Mouse (Mus musculus) limb, embryonic 13.5 days (tissue): Measurements from ENCODE around the gene Sema6d. TPM values are rescaled to one million over a fixed set of nuclear protein-coding genes. Genes with fewer than 3 reads are reported as not detected.

ENCODE experiments used
- ATAC-seq: fragments of 200-750 bp; cut with Nextera tagmentation; 2 replicates; pipeline ENCODE4 v1.8.0; 2017; ENCODE audit warnings: low read depth, moderate number of reproducible peaks, moderate TSS enrichment; ENCODE audit not compliant: low FRiP score
- H3K27ac ChIP-seq: fragments of 300-500 bp; sonication (generic); 2 replicates; pipeline ENCODE4 v1.5.1; 2015; ENCODE audit warnings: inconsistent platforms, mild to moderate bottlenecking, moderate library complexity
- H3K27me3 ChIP-seq: fragments of 300-500 bp; sonication (generic); 2 replicates; pipeline ENCODE4 v1.6.1; 2015; ENCODE audit warnings: mild to moderate bottlenecking, inconsistent platforms
- H3K36me3 ChIP-seq: fragments of 300-500 bp; sonication (generic); 2 replicates; pipeline ENCODE4 v1.6.1; 2015; ENCODE audit warnings: inconsistent platforms, mild to moderate bottlenecking, moderate library complexity
- H3K4me1 ChIP-seq: fragments of 300-500 bp; sonication (generic); 2 replicates; pipeline ENCODE4 v1.6.1; 2015; ENCODE audit warnings: inconsistent platforms
- H3K4me2 ChIP-seq: fragments of 300-500 bp; sonication (generic); replicated peaks from 2 replicates; pipeline ENCODE4 v1.6.1; 2015; ENCODE audit warnings: inconsistent platforms, mild to moderate bottlenecking, moderate library complexity
- H3K4me3 ChIP-seq: fragments of 300-500 bp; sonication (generic); 2 replicates; pipeline ENCODE4 v1.5.1; 2015; ENCODE audit warnings: moderate library complexity, mild to moderate bottlenecking, inconsistent platforms
- H3K9ac ChIP-seq: fragments of 300-500 bp; sonication (generic); 2 replicates; pipeline ENCODE4 v1.6.1; 2015; ENCODE audit warnings: mild to moderate bottlenecking, inconsistent platforms
- H3K9me3 ChIP-seq: fragments of 300-500 bp; sonication (generic); 2 replicates; pipeline ENCODE4 v1.6.1; 2016; ENCODE audit warnings: inconsistent platforms
- WGBS: fragments of 180-500 bp; shearing (Covaris S2); methylation state at CpG from one replicate; pipeline ENCODE4 v1.1.7; 2015; 5-methylcytosine and 5-hydroxymethylcytosine counted together
- polyA plus RNA-seq: library from polyadenylated mRNA; unstranded; fragments of >200 nt; fragmentation: Nextera tagmentation; extraction: Ambion mirVana; gene quantifications from 2 replicates; pipeline ENCODE4 v1.2.1, GENCODE M21; 2015

Sema6d gene
- polyA plus RNA-seq, 1 experiment from 2014 or later = 9.4 TPM

- no peaks in the 10 kb centered on the region for H3K9me3 ChIP-seq
- 35% methylated on average over 4 of the region's 4 CpGs for whole genome bisulfite sequencing
Measured at GRCm38 (mm10) chr2:124637080-124637479, 547.3 kb downstream of the Sema6d start.

GRCm38 (mm10) chr2:124639221-124639963 is 549.6 kb downstream of the Sema6d start:
- Histone ChIP-seq H3K9me3 (no peaks in the 10 kb centered on the region), H3K27ac (no peak overlapping the region), H3K4me1 (no peaks in the 10 kb centered on the region; the same call in 1 of the 2 replicates), H3K27me3 (0 out of 2 replicates have a peak, but pooled peaks cover 3% of the 10 kb centered on the region), H3K36me3 (no peaks in the 10 kb centered on the region), H3K4me2 (no peak overlapping the region), H3K9ac (no peak overlapping the region), H3K4me3 (no peak overlapping the region)
- 62% methylated on average over 5 of the region's 5 CpGs for WGBS
- ATAC-seq = no peak

More at GRCm38 (mm10) chr2:124637080-124637479, 547.3 kb downstream of the Sema6d start:
- Histone ChIP-seq H3K4me2 (no peak overlapping the region), H3K4me3 (no peak overlapping the region), H3K27me3 (0 out of 2 replicates have a peak, but pooled peaks cover 3% of the 10 kb centered on the region), H3K36me3 (no peaks in the 10 kb centered on the region), H3K4me1 (no peaks in the 10 kb centered on the region; the same call in 1 of the 2 replicates), H3K9ac (no peak overlapping the region), H3K27ac (no peak overlapping the region)
- ATAC-seq = no peak

GRCm38 (mm10) chr2:124640500-124641193 is 550.9 kb downstream of the Sema6d start:
- Histone ChIP-seq H3K4me2 (no peak overlapping the region), H3K4me3 (no peak overlapping the region), H3K9me3 (no peaks in the 10 kb centered on the region), H3K9ac (no peak overlapping the region), H3K4me1 (no peaks in the 10 kb centered on the region; the same call in 1 of the 2 replicates), H3K27ac (no peak overlapping the region), H3K36me3 (no peaks in the 10 kb centered on the region), H3K27me3 (0 out of 2 replicates have a peak, but pooled peaks cover 3% of the 10 kb centered on the region)
- ATAC-seq = no peak
- 34% methylated on average over 6 of the region's 6 CpGs for WGBS

- 35% methylated on average over 5 of the region's 5 CpGs for WGBS
- no peak overlapping the region; the same call in 1 of the 2 replicates for H3K27ac ChIP-seq
- no peaks in the 10 kb centered on the region for H3K9me3 ChIP-seq
Measured at GRCm38 (mm10) chr2:124641194-124641558, 551.4 kb downstream of the Sema6d start.

GRCm38 (mm10) chr2:124642131-124642530 is 552.4 kb downstream of the Sema6d start:
- ATAC-seq = no peak
- H3K9me3 ChIP-seq = no peaks in the 10 kb centered on the region
- H3K27ac ChIP-seq = no peak overlapping the region

More at GRCm38 (mm10) chr2:124641194-124641558, 551.4 kb downstream of the Sema6d start:
- H3K27me3 ChIP-seq = 0 out of 2 replicates have a peak, but pooled peaks cover under 1% of the 10 kb centered on the region
- H3K4me3 ChIP-seq = no peak overlapping the region
- H3K9ac ChIP-seq = no peak overlapping the region
- no peaks in the 10 kb centered on the region for H3K36me3 ChIP-seq
- no peaks in the 10 kb centered on the region; the same call in 1 of the 2 replicates for H3K4me1 ChIP-seq
- no peak for ATAC-seq
- no peak overlapping the region for H3K4me2 ChIP-seq

GRCm38 (mm10) chr2:124650609-124651008 is 560.8 kb downstream of the Sema6d start:
- no peak overlapping the region for H3K9ac ChIP-seq
- H3K4me1 ChIP-seq = no peaks in the 10 kb centered on the region
- WGBS = 90% methylated on average over 2 of the region's 2 CpGs
- no peak for ATAC-seq
- no peak overlapping the region for H3K27ac ChIP-seq
- no peaks in the 10 kb centered on the region; the same call in 1 of the 2 replicates for H3K9me3 ChIP-seq
- H3K4me2 ChIP-seq = no peak overlapping the region
- no peak overlapping the region for H3K4me3 ChIP-seq
- H3K27me3 ChIP-seq = no peaks in the 10 kb centered on the region
- H3K36me3 ChIP-seq = no peaks in the 10 kb centered on the region

More at GRCm38 (mm10) chr2:124642131-124642530, 552.4 kb downstream of the Sema6d start:
- no peaks in the 10 kb centered on the region for H3K27me3 ChIP-seq
- H3K4me3 ChIP-seq = no peak overlapping the region
- no peak overlapping the region for H3K9ac ChIP-seq
- no peak overlapping the region for H3K4me2 ChIP-seq
- no peaks in the 10 kb centered on the region; the same call in 1 of the 2 replicates for H3K4me1 ChIP-seq
- 70% methylated on average over 3 of the region's 3 CpGs for WGBS
- H3K36me3 ChIP-seq = no peaks in the 10 kb centered on the region

- Histone ChIP-seq H3K4me2 (no peak overlapping the region), H3K4me3 (no peak overlapping the region), H3K27ac (no peak overlapping the region), H3K4me1 (no peaks in the 10 kb centered on the region), H3K9ac (no peak overlapping the region), H3K36me3 (no peaks in the 10 kb centered on the region), H3K9me3 (no peaks in the 10 kb centered on the region; the same call in 1 of the 2 replicates), H3K27me3 (no peaks in the 10 kb centered on the region)
- WGBS = 84% methylated on average over 5 of the region's 5 CpGs
- no peak for ATAC-seq
Measured at GRCm38 (mm10) chr2:124651146-124651545, 561.4 kb downstream of the Sema6d start.

- Histone ChIP-seq H3K4me2 (no peak overlapping the region), H3K27ac (no peak overlapping the region), H3K4me1 (no peaks in the 10 kb centered on the region), H3K27me3 (no peaks in the 10 kb centered on the region), H3K9ac (no peak overlapping the region), H3K4me3 (no peak overlapping the region), H3K36me3 (peaks cover 7% of the 10 kb centered on the region; the same call in 1 of the 2 replicates), H3K9me3 (no peaks in the 10 kb centered on the region; the same call in 1 of the 2 replicates)
- 87% methylated on average over 7 of the region's 7 CpGs for WGBS
- no peak for ATAC-seq
Measured at GRCm38 (mm10) chr2:124653161-124653560, 563.4 kb downstream of the Sema6d start.

- Histone ChIP-seq H3K9me3 (no peaks in the 10 kb centered on the region), H3K36me3 (peaks cover 18% of the 10 kb centered on the region), H3K27ac (no peak overlapping the region), H3K4me3 (no peak overlapping the region), H3K4me2 (no peak overlapping the region), H3K4me1 (0 out of 2 replicates have a peak, but pooled peaks cover 5% of the 10 kb centered on the region), H3K9ac (no peak overlapping the region), H3K27me3 (no peaks in the 10 kb centered on the region)
- WGBS = 89% methylated on average over 11 of the region's 11 CpGs
- ATAC-seq = no peak
Measured at GRCm38 (mm10) chr2:124657358-124657757, 567.6 kb downstream of the Sema6d start.

GRCm38 (mm10) chr2:124658374-124658773 is 568.6 kb downstream of the Sema6d start:
- H3K27me3 ChIP-seq = no peaks in the 10 kb centered on the region
- H3K4me2 ChIP-seq = no peak overlapping the region
- no peaks in the 10 kb centered on the region for H3K9me3 ChIP-seq
- 0 out of 2 replicates have a peak, but pooled peaks cover 5% of the 10 kb centered on the region for H3K4me1 ChIP-seq
- ATAC-seq = no peak
- no peak overlapping the region for H3K9ac ChIP-seq
- H3K4me3 ChIP-seq = no peak overlapping the region
- WGBS = 93% methylated on average over 14 of the region's 14 CpGs
- peaks cover 19% of the 10 kb centered on the region for H3K36me3 ChIP-seq
- no peak overlapping the region for H3K27ac ChIP-seq

GRCm38 (mm10) chr2:124659601-124660000 is 569.8 kb downstream of the Sema6d start:
- Histone ChIP-seq H3K9ac (no peak overlapping the region), H3K27me3 (no peaks in the 10 kb centered on the region), H3K27ac (no peak overlapping the region), H3K4me3 (no peak overlapping the region), H3K4me2 (no peak overlapping the region), H3K36me3 (peaks cover 27% of the 10 kb centered on the region), H3K4me1 (0 out of 2 replicates have a peak, but pooled peaks cover 5% of the 10 kb centered on the region), H3K9me3 (no peaks in the 10 kb centered on the region)
- 88% methylated on average over 13 of the region's 13 CpGs for WGBS
- ATAC-seq = no peak

GRCm38 (mm10) chr2:124660686-124661085 is 570.9 kb downstream of the Sema6d start:
- WGBS = 79% methylated on average over 5 of the region's 5 CpGs
- peaks cover 36% of the 10 kb centered on the region for H3K36me3 ChIP-seq
- no peak overlapping the region for H3K9ac ChIP-seq
- no peak overlapping the region for H3K27ac ChIP-seq
- no peak overlapping the region for H3K4me3 ChIP-seq
- no peaks in the 10 kb centered on the region for H3K27me3 ChIP-seq
- ATAC-seq = no peak
- no peak overlapping the region for H3K4me2 ChIP-seq
- no peaks in the 10 kb centered on the region for H3K9me3 ChIP-seq
- H3K4me1 ChIP-seq = 0 out of 2 replicates have a peak, but pooled peaks cover 5% of the 10 kb centered on the region
